Mouse (Mus musculus): ENCODE measurements around the gene Gpr137. TPM values are rescaled to one million over a fixed set of nuclear protein-coding genes. Genes with fewer than 3 reads are reported as not detected.

The Gpr137 gene
- polyA plus RNA-seq, 1 experiment from 2014 or later, result 37.7 TPM

- H3K9ac ChIP-seq (replicated peaks), result no peak overlapping the region
- no peaks in the 10 kb centered on the region for H3K9me3 ChIP-seq
- no peak overlapping the region for H3K27ac ChIP-seq (replicated peaks)
- peak overlapping the region; percentile 15; the same call in 1 of the 2 replicates for H3K4me3 ChIP-seq
- H3K36me3 ChIP-seq, result no peaks in the 10 kb centered on the region
- ATAC-seq (ENCODE audit: low FRiP score, low read depth), result no peak
- peaks cover 44% of the 10 kb centered on the region for H3K4me1 ChIP-seq
- peak overlapping the region; percentile 1; the same call in 1 of the 2 replicates for H3K4me2 ChIP-seq (replicated peaks)
- H3K27me3 ChIP-seq, result peaks cover 76% of the 10 kb centered on the region
- WGBS, result 4% methylated on average over 39 of the region's 39 CpGs
These were observed 17.6 kb downstream of the Gpr137 start for GRCm38 (mm10) chr19:6924461-6925306.

- Histone ChIP-seq H3K4me2 (replicated peaks) (peak overlapping the region; percentile 91; the same call in 1 of the 2 replicates), H3K4me1 (peaks cover 47% of the 10 kb centered on the region), H3K9ac (replicated peaks) (no peak overlapping the region), H3K9me3 (no peaks in the 10 kb centered on the region), H3K4me3 (no peak overlapping the region), H3K27ac (replicated peaks) (no peak overlapping the region), H3K27me3 (peaks cover 61% of the 10 kb centered on the region), H3K36me3 (no peaks in the 10 kb centered on the region)
- 65% methylated on average over 6 of the region's 6 CpGs for WGBS
- no peak for ATAC-seq (ENCODE audit: low FRiP score, low read depth)
These were observed 19.2 kb downstream of the Gpr137 start for GRCm38 (mm10) chr19:6922901-6923735.

- H3K4me1 ChIP-seq, result peaks cover 43% of the 10 kb centered on the region
- no peaks in the 10 kb centered on the region for H3K36me3 ChIP-seq
- peak; percentile 93 for ATAC-seq (ENCODE audit: low FRiP score, low read depth)
- H3K9ac ChIP-seq (replicated peaks), result peak within 1 kb of the TSS; percentile 96
- no peaks in the 10 kb centered on the region for H3K9me3 ChIP-seq
- peak within 1 kb of the TSS; percentile 91 for H3K4me3 ChIP-seq
- peak within 1 kb of the TSS; percentile 92 for H3K27ac ChIP-seq (replicated peaks)
- H3K27me3 ChIP-seq, result peaks cover 49% of the 10 kb centered on the region
- peak within 1 kb of the TSS; percentile 91 for H3K4me2 ChIP-seq (replicated peaks)
- WGBS, result 1% methylated on average over 60 of the region's 66 CpGs
These were observed 20.4 kb downstream of the Gpr137 start, which contains the start of gene Esrra for GRCm38 (mm10) chr19:6921647-6922567. Esrra (minus strand) TSS chr19:6921813.

- Histone ChIP-seq H3K36me3 (no peaks in the 10 kb centered on the region), H3K9me3 (no peaks in the 10 kb centered on the region), H3K4me2 (replicated peaks) (peak overlapping the region; percentile 91), H3K9ac (replicated peaks) (peak overlapping the region; percentile 96), H3K4me1 (peaks cover 37% of the 10 kb centered on the region), H3K27me3 (peaks cover 40% of the 10 kb centered on the region), H3K27ac (replicated peaks) (peak overlapping the region; percentile 92), H3K4me3 (peak overlapping the region; percentile 91)
- 2% methylated on average over 28 of the region's 48 CpGs for WGBS
- ATAC-seq (ENCODE audit: low FRiP score, low read depth), result peak; percentile 10; the same call in 1 of the 2 replicates
These were observed 21.3 kb downstream of the Gpr137 start for GRCm38 (mm10) chr19:6920741-6921636.

GRCm38 (mm10) chr19:6919876-6920740 lies 22.2 kb downstream of the Gpr137 start:
- peak overlapping the region; percentile 91 for H3K4me2 ChIP-seq (replicated peaks)
- 40% methylated on average over 8 of the region's 8 CpGs for WGBS
- H3K4me3 ChIP-seq, result peak overlapping the region; percentile 91
- H3K4me1 ChIP-seq, result peaks cover 30% of the 10 kb centered on the region
- no peaks in the 10 kb centered on the region for H3K36me3 ChIP-seq
- peaks cover 31% of the 10 kb centered on the region for H3K27me3 ChIP-seq
- no peak for ATAC-seq (ENCODE audit: low FRiP score, low read depth)
- no peak overlapping the region for H3K27ac ChIP-seq (replicated peaks)
- peak overlapping the region; percentile 96 for H3K9ac ChIP-seq (replicated peaks)
- H3K9me3 ChIP-seq, result no peaks in the 10 kb centered on the region

- no peaks in the 10 kb centered on the region for H3K36me3 ChIP-seq
- H3K27ac ChIP-seq (replicated peaks), result no peak overlapping the region
- H3K9ac ChIP-seq (replicated peaks), result 0 out of 2 replicates have a peak overlapping the region, but pooled peaks have one; percentile 20
- no peak overlapping the region for H3K4me3 ChIP-seq
- no peaks in the 10 kb centered on the region for H3K9me3 ChIP-seq
- ATAC-seq (ENCODE audit: low FRiP score, low read depth), result no peak
- H3K27me3 ChIP-seq, result peaks cover 25% of the 10 kb centered on the region
- H3K4me2 ChIP-seq (replicated peaks), result peak overlapping the region; percentile 91; the same call in 1 of the 2 replicates
- peaks cover 24% of the 10 kb centered on the region for H3K4me1 ChIP-seq
These were observed 22.8 kb downstream of the Gpr137 start for GRCm38 (mm10) chr19:6919431-6919830.

GRCm38 (mm10) chr19:6918321-6918720 lies 24.0 kb downstream of the Gpr137 start:
- H3K27me3 ChIP-seq, result peaks cover 13% of the 10 kb centered on the region
- no peak overlapping the region for H3K4me2 ChIP-seq (replicated peaks)
- H3K4me1 ChIP-seq, result peaks cover 24% of the 10 kb centered on the region
- WGBS, result 88% methylated on average over 4 of the region's 4 CpGs
- H3K36me3 ChIP-seq, result peaks cover 11% of the 10 kb centered on the region
- ATAC-seq (ENCODE audit: low FRiP score, low read depth), result no peak
- no peak overlapping the region for H3K27ac ChIP-seq (replicated peaks)
- no peak overlapping the region for H3K4me3 ChIP-seq
- no peaks in the 10 kb centered on the region for H3K9me3 ChIP-seq
- no peak overlapping the region for H3K9ac ChIP-seq (replicated peaks)

GRCm38 (mm10) chr19:6916496-6916895 lies 25.8 kb downstream of the Gpr137 start:
- peaks cover 18% of the 10 kb centered on the region for H3K4me1 ChIP-seq
- H3K4me2 ChIP-seq (replicated peaks), result no peak overlapping the region
- no peak overlapping the region for H3K27ac ChIP-seq (replicated peaks)
- WGBS, result 85% methylated on average over 4 of the region's 4 CpGs
- no peaks in the 10 kb centered on the region for H3K9me3 ChIP-seq
- no peaks in the 10 kb centered on the region for H3K27me3 ChIP-seq
- no peak for ATAC-seq (ENCODE audit: low FRiP score, low read depth)
- no peak overlapping the region for H3K9ac ChIP-seq (replicated peaks)
- peaks cover 29% of the 10 kb centered on the region for H3K36me3 ChIP-seq
- H3K4me3 ChIP-seq, result no peak overlapping the region

GRCm38 (mm10) chr19:6915276-6915675 lies 27.0 kb downstream of the Gpr137 start:
- Histone ChIP-seq H3K4me2 (replicated peaks) (no peak overlapping the region), H3K9me3 (no peaks in the 10 kb centered on the region), H3K27ac (replicated peaks) (no peak overlapping the region), H3K4me3 (no peak overlapping the region), H3K27me3 (no peaks in the 10 kb centered on the region), H3K9ac (replicated peaks) (no peak overlapping the region), H3K36me3 (peaks cover 34% of the 10 kb centered on the region), H3K4me1 (peaks cover 19% of the 10 kb centered on the region)
- 90% methylated on average over 4 of the region's 4 CpGs for WGBS
- no peak for ATAC-seq (ENCODE audit: low FRiP score, low read depth)

GRCm38 (mm10) chr19:6914540-6914939 lies 27.7 kb downstream of the Gpr137 start:
- 88% methylated on average over 9 of the region's 9 CpGs for WGBS
- no peaks in the 10 kb centered on the region for H3K27me3 ChIP-seq
- H3K4me1 ChIP-seq, result peaks cover 12% of the 10 kb centered on the region
- H3K4me3 ChIP-seq, result no peak overlapping the region
- no peaks in the 10 kb centered on the region for H3K9me3 ChIP-seq
- ATAC-seq (ENCODE audit: low FRiP score, low read depth), result no peak
- H3K27ac ChIP-seq (replicated peaks), result no peak overlapping the region
- no peak overlapping the region for H3K9ac ChIP-seq (replicated peaks)
- peaks cover 34% of the 10 kb centered on the region for H3K36me3 ChIP-seq
- H3K4me2 ChIP-seq (replicated peaks), result no peak overlapping the region
